Mouse (Mus musculus) kidney, adult 2 months (tissue): Measurements from ENCODE around the gene Foxe3.

ENCODE experiments used
- CTCF ChIP-seq: fragments of 200-500 bp; conservative IDR thresholded peaks from 2 replicates; pipeline ENCODE4 v1.5.1; 2011; ENCODE audit warnings: low read depth, mild to moderate bottlenecking, control low read depth, low read length, moderate library complexity, mixed read lengths; ENCODE audit not compliant: insufficient read depth, insufficient read length
- POLR2A ChIP-seq: fragments of 200-500 bp; IDR thresholded peaks from one replicate; pipeline ENCODE4 v1.6.1; 2011; ENCODE audit warnings: low read depth, low read length, control low read depth

GRCm38 (mm10) chr4:114912705-114913593 lies 12.9 kb downstream of the Foxe3 start:
- TF ChIP-seq POLR2A = no peak
- TF ChIP-seq CTCF = no peak
